Mouse (Mus musculus) spleen, adult 2 months (tissue): ENCODE data around the gene Ptpn23.
"Not testable (repeated sequence)": the region's sequence is repeated elsewhere in the genome, so short reads cannot be mapped to it uniquely, and the experiment has no call there.

Experiments used
- CTCF ChIP-seq: fragments of 200-500 bp; IDR thresholded peaks from 2 replicates; pipeline ENCODE4 v1.5.1; 2011; ENCODE audit warnings: mild to moderate bottlenecking, inconsistent platforms; ENCODE audit not compliant: insufficient read depth, insufficient read length, insufficient replicate concordance; ENCODE audit errors: extremely low read depth
- POLR2A ChIP-seq: fragments of 200-500 bp; IDR thresholded peaks from 2 replicates; pipeline ENCODE4 v1.6.1; 2011; ENCODE audit warnings: low read depth, low read length, inconsistent platforms

DNA sequence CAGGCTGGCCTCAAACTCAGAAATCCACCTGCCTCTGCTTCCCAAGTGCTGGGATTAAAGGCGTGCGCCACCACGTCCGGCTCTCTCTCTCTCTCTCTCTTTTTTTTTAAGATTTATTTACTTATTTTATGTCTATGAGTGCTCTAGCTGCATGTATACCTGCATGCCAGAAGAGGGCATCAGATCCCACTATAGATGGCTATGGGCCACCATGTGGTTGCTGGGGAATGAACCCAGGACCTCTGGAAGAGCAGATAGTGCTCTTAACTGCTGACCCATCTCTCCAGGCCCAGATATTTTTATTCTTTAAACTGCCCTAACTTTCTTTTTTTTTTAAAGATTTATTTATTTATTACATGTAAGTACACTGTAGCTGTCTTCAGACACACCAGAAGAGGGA, 4.8 kb downstream of the Ptpn23 start:
- TF ChIP-seq POLR2A, CTCF: not testable (repeated sequence)
